Mouse (Mus musculus) adrenal gland, adult 18-20 months (tissue): ENCODE measurements at regions not wholly inside any gene's neighbourhood (a gene's known extent, or its start where the extent isn't known, plus 50 kb on each side); places are given as distances from the start of the nearest gene placed in this dataset.

ENCODE experiments used
- DNase-seq, 2 experiments: peaks; one replicate each; pipeline ENCODE4 v3.0.0; 2021 to 2022; ENCODE audit warnings: low spot score in 2 of 2

DNA sequence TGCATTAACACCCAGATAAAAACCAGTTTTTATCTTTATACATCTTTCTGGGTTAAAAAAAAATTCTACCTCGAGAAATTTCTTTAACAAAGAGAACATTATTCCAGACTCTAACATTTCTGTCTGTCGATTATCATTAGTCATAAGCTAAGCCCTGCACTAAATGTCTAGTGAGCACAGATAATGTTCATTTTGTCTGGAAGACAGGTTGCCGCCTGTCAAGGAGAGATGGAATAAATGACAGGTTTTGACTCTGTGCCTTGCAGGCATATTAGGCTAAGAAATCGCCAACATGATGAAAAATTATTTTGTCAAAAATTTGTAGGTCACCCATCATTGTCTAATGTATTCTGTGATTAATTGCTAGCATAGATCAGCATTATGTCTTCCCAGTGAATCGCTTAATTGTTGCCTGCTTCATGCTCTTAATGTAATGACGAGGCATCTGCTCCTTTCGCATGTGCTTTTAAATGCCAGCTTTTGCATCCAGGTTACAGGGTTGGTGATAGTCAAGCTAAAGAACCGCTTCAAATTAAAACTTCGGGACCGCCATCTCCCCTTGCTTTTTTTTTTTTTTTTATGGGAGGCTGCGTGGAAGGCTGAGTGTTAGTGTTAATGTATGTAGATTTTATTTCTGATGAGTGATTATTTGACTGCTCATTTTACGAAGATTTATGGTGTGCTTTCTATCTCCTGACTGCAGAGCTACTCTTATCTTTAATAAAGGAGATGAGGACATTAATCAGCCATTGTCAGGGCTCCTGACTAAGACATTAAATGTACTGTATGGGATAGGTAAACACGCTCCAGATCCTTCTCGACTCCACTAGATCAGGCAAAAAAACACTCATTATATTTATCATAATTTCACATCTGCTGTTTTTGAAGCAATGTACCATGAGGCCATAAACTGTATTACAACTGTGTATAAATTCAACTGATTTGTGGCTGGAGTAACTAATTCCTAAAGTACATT lies 135.9 kb upstream of the Meis2 start:
- DNase-seq: no peak

DNA sequence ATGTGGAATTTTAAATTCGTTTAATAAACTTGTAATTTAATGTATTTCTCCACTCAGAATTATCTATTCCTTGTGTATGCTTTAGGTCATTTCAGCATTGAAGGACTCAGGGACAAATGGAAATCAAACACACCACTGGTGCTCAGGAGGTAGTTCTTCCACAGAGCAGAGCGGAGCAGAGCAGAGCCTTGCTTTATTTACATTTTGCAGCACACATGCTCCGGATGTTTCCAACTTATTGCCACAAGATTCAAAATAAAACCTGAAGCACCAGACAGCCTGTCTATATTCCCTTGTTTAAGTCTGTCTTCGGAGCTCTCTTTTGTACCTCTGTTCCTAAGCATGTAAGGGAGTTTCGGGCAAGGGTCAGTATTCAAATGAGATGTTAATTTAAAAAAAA lies 135.2 kb upstream of the Meis2 start:
- DNase-seq: no peak

DNA sequence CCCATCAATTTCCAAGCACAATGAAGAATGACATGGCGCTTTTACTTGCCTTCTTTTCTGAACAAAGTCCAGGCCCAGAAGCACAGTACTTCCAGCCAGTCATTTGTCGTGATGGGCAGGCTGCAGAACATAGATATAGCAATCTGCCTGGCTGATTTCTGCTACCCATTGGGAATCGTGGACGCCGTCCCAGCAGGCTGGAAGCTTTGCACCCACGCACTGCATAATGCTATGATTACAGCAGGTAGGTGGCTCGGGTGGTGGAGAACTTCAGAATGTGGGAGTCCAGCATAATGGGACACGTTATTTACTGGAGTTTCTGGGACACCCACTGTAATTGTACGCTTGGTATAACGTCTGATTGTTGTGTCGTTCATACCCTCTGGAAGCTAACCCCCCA lies 116.2 kb upstream of the Meis2 start:
- no peak for DNase-seq

DNA sequence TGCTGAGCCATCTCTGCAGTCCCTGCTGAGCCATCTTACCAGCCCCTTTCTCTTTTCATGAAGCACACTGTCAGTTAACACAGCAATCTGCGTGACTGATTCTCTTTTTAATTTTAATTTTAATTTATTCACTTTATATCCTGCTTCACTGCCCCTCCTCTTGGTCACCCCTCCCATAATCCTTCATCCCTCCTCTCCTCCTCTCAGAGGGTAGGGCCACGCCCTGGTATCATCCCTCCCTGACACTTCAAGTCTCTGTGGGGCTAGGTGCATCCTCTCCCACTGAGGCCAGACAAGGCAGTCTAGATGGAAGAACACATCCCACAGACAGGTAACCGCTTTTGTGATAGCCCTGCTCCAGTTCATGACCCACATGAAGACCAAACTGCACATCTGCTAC lies 111.5 kb upstream of the Meis2 start:
- no peak for DNase-seq

DNA sequence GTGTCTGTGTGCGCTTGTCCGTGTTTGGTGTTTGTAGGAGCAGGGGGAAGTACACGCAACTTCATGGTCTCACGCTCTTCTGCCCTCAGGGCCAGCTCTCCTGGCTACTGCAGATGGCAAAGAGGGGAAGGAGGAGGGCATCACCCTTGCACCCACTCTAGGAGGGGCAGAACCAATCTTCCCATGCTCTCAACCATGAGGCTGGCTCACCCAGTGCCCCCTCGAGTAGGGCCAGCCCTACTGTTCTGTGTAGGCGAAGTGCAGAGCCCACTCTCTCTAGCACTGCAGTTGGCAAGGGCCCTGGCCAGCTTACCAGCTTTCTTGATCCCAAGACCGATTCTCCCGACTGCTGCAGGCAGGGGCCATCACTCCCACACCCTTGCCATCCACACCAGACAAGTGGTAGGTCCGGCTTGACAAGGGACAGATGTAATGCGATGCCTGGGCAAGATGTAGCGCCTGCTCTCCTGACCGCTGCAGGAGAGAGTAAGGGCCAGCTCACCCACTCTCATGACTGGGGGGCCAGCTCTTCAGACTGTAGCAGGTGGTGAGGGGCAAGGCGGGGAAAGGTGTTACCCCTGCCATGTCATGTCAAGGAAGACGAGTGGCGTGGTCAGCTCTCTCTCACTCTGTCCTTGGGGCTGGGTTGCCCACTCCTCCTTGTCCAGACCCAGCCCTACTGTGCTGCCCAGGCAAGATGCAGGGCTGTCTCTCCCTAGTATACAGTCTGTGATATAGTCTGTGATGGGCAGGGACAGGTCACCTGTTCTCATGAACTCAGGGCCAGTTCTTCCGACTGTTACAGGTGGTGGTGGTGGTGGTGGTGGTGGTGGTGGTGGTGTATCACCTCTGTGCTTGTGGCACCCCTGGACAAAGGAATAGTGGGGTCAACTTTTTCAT lies 100.5 kb upstream of the Meis2 start:
- DNase-seq: no peak
